Comparison of ENCODE assay signal across 8 mouse cellular contexts in the genomic region with DNA sequence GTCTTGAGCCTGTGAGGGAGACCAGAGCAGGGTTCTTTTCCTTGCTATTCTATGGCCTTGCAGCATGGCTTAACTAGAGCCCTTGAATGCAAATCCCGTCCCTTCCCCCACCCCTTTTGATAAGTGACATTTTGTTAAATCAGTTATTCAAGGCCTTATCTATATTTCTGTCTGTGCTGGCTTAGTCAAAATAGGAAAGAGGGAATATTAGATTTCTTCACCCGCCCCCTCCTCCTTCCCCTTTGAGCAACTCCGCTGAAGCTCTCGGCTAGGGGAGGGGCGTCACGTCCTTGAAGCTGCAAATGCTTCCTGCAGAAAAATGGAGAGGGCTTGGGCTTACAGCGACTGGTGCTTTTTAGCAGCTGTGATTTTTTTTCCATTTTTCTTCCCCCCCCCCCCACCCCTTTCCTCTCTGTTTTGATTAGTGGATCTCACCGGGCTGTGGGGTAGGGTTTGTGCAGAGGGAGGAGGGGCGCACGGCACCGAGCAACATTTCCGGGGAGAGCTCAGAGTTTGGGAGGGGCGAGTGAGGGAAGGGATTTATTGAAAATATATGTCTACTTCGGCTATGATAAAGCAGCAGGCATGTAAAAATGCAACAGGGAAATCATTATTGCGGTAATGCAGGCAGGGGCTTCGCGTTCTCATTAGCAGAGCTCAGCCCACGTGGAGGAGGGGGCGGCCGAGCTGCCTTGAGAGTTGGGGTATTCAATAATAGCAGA.
DNase-seq lines count a peak whose midpoint lies in the region; ATAC-seq lines count a peak whose summit lies in the region.

No protein-coding gene starts in this region.

- no peaks in the 10 kb centered on the region for H3K27me3 ChIP-seq in embryonic facial prominence, embryonic 13.5 days

- peak; percentile 46 for DNase-seq in embryo, embryonic 10 days (ENCODE audit: low spot score)
- DNase-seq in embryo, embryonic 9.5 days (ENCODE audit: extremely low spot score), result no peak
- DNase-seq in 416B (ENCODE audit: low read depth), result peak; percentile 75
- DNase-seq in induced T-regulatory cell, adult 2 months (ENCODE audit: low read depth), result peak; percentile 31
- peak; percentile 63 for DNase-seq in lung, postnatal 10 days
- peak; percentile 68 for DNase-seq in testis, postnatal 10 days (ENCODE audit: low spot score)
- DNase-seq in spleen, adult 18-20 months, result no peak

- H3K4me2 ChIP-seq in embryonic facial prominence, embryonic 13.5 days, result peak overlapping the region; percentile 60

- ATAC-seq in embryonic facial prominence, embryonic 13.5 days (ENCODE audit: insufficient number of reproducible peaks, insufficient read depth, low FRiP score, low TSS enrichment, low read depth), result peak; percentile 54; the same call in 1 of the 2 replicates

- peaks cover 18% of the 10 kb centered on the region for H3K36me3 ChIP-seq in embryonic facial prominence, embryonic 13.5 days

- H3K4me3 ChIP-seq in embryonic facial prominence, embryonic 13.5 days, result peak overlapping the region; percentile 34

- H3K27ac ChIP-seq in embryonic facial prominence, embryonic 13.5 days, result peak overlapping the region; percentile 65

- no peaks in the 10 kb centered on the region for H3K9me3 ChIP-seq in embryonic facial prominence, embryonic 13.5 days

- WGBS in embryonic facial prominence, embryonic 13.5 days, result 16% methylated on average over 20 of the region's 20 CpGs

- H3K4me1 ChIP-seq in embryonic facial prominence, embryonic 13.5 days, result peaks cover 59% of the 10 kb centered on the region

- peak overlapping the region; percentile 46; the same call in 1 of the 2 replicates for H3K9ac ChIP-seq in embryonic facial prominence, embryonic 13.5 days

Comparison
In these comparisons a context has a peak if more than half of its experiments do, and no peak if none do; other contexts are left out.
1. DNase-seq: peak in embryo, embryonic 10 days (single experiment), 416B (single experiment), induced T-regulatory cell, adult 2 months (single experiment), lung, postnatal 10 days (single experiment) and testis, postnatal 10 days (single experiment); none in embryo, embryonic 9.5 days (single experiment) and spleen, adult 18-20 months (0 of 2).